Mouse (Mus musculus) embryonic facial prominence, embryonic 14.5 days (tissue): ENCODE measurements around the gene I830077J02Rik. TPM values are rescaled to one million over a fixed set of nuclear protein-coding genes. Genes with fewer than 3 reads are reported as not detected.

Experiments used
- ATAC-seq: fragments of 200-750 bp; cut with Nextera tagmentation; 2 replicates; pipeline ENCODE4 v1.8.0; 2017; ENCODE audit warnings: low read depth, moderate number of reproducible peaks, moderate TSS enrichment
- DNase-seq: peaks from one replicate; pipeline ENCODE4 v3.0.0-alpha.2; 2015; ENCODE audit warnings: low spot score
- H3K27ac ChIP-seq: fragments of 300-500 bp; sonication (generic); replicated peaks from 2 replicates; pipeline ENCODE4 v1.5.1; 2014; ENCODE audit warnings: low read depth, mild to moderate bottlenecking, low read length, moderate library complexity
- H3K27me3 ChIP-seq: fragments of 300-500 bp; sonication (generic); replicated peaks from 2 replicates; pipeline ENCODE4 v1.6.1; 2014; ENCODE audit warnings: low read length; ENCODE audit not compliant: control insufficient read depth, insufficient read depth
- H3K36me3 ChIP-seq: fragments of 300-500 bp; sonication (generic); 2 replicates; pipeline ENCODE4 v1.6.1; 2014; ENCODE audit warnings: low read length, mixed read lengths; ENCODE audit not compliant: control insufficient read depth, insufficient read depth
- H3K4me1 ChIP-seq: fragments of 300-500 bp; sonication (generic); 2 replicates; pipeline ENCODE4 v1.6.1; 2014; ENCODE audit warnings: antibody characterized with exemption, low read length; ENCODE audit not compliant: control insufficient read depth, insufficient read depth
- H3K4me2 ChIP-seq: fragments of 300-500 bp; sonication (generic); 2 replicates; pipeline ENCODE4 v1.6.1; 2014; ENCODE audit warnings: low read depth, mild to moderate bottlenecking, low read length, moderate library complexity, mixed read lengths
- H3K4me3 ChIP-seq: fragments of 300-500 bp; sonication (generic); 2 replicates; pipeline ENCODE4 v1.5.1; 2014; ENCODE audit warnings: low read depth, mild to moderate bottlenecking, low read length
- H3K9ac ChIP-seq: fragments of 300-500 bp; sonication (generic); 2 replicates; pipeline ENCODE4 v1.6.1; 2014; ENCODE audit warnings: low read depth, mild to moderate bottlenecking, low read length, moderate library complexity, mixed read lengths
- H3K9me3 ChIP-seq: fragments of 300-500 bp; sonication (generic); 2 replicates; pipeline ENCODE4 v1.6.1; 2016; ENCODE audit warnings: low read length; ENCODE audit not compliant: control insufficient read depth
- WGBS: fragments of 180-500 bp; shearing (Covaris S2); extraction: QIAGEN DNeasy Blood & Tissue Kit; methylation state at CpG from one replicate; pipeline ENCODE4 v1.1.7; 2014; 5-methylcytosine and 5-hydroxymethylcytosine counted together
- polyA plus RNA-seq: library from polyadenylated mRNA; unstranded; fragments of >200 nt; fragmentation: Nextera tagmentation; extraction: Ambion mirVana; gene quantifications from 2 replicates; pipeline ENCODE4 v1.2.1, GENCODE M21; 2014

I830077J02Rik gene
- polyA plus RNA-seq, 1 experiment from 2014 or later = 0.70 TPM

GRCm38 (mm10) chr3:105892572-105893495 lies 39.6 kb downstream of the I830077J02Rik start:
- 74% methylated on average over 19 of the region's 19 CpGs for WGBS
- H3K27ac ChIP-seq = no peak overlapping the region; the same call in 1 of the 2 replicates
- DNase-seq = peak; percentile 43

DNA sequence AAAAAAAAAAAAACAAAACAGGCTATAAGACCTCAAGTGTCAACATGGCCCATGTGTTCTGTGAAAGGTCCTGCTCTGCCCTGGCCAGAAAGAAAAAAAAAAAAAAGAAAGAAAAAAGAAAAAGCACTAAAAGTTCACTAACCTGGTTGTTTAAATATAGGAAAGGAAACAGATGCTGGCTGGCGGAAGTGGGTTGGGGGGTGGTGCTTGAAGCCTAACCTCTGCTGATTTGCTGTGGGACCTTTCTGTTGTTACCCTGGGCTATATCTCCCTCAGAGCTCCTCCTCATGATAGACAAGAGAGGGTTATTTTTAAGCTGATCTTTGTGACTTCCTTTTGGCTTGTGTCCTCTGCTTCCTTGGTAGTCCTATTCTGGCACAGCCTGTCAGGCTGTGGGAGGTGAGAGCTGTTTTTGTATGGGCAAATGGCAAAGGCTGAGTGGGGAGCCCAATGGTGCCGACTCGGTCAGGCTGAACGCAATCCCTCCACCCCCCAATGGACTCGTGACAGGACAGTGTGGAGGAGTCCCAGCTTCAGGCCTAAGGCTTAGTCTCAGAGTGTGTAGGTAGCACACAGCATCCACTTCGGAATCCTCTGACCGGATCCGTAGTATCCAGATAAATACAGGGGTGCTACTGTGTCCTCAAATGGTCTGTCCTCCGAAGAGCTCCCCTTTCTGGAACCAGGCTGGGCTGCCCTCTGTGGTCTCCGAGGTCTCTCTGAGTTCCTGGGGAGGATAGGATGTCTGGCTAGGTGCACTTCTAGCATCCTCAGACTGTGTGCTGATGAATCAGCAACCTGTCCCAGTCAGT lies 40.5 kb downstream of the I830077J02Rik start:
- Histone ChIP-seq H3K36me3 (no peaks in the 10 kb centered on the region), H3K4me1 (peaks cover 21% of the 10 kb centered on the region), H3K4me2 (no peak overlapping the region), H3K9me3 (no peaks in the 10 kb centered on the region), H3K27me3 (no peaks in the 10 kb centered on the region), H3K4me3 (no peak overlapping the region), H3K27ac (no peak overlapping the region), H3K9ac (no peak overlapping the region)
- WGBS = 81% methylated on average over 10 of the region's 10 CpGs
- DNase-seq (no peak), ATAC-seq (no peak)

More at GRCm38 (mm10) chr3:105892572-105893495, 39.6 kb downstream of the I830077J02Rik start:
- Histone ChIP-seq H3K4me3 (no peak overlapping the region), H3K27me3 (no peaks in the 10 kb centered on the region), H3K4me1 (peaks cover 21% of the 10 kb centered on the region), H3K9ac (no peak overlapping the region), H3K36me3 (no peaks in the 10 kb centered on the region), H3K4me2 (no peak overlapping the region), H3K9me3 (no peaks in the 10 kb centered on the region)
- no peak for ATAC-seq

DNA sequence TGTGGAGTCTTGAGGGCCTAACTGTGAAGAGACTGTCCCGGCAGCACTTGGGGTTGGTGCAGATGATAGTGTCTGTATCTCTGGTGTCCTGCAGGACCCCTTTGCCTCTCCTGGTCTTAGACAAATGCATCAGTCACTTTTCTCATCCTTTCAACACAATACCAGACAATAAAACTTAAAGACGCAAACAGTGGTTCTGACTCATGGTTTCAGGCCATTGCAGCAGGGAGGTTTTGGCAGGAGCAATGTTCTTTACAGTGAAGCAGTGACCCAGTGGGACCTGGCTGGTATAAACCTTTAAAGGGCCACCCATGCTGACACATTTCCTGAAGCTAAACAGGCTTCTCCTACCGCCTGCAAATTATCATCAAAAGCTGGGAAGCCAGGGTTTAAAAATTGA lies 41.3 kb downstream of the I830077J02Rik start:
- ATAC-seq = no peak
- Histone ChIP-seq H3K27me3 (no peaks in the 10 kb centered on the region), H3K36me3 (no peaks in the 10 kb centered on the region), H3K9ac (no peak overlapping the region), H3K27ac (no peak overlapping the region), H3K4me2 (no peak overlapping the region), H3K9me3 (no peaks in the 10 kb centered on the region), H3K4me3 (no peak overlapping the region), H3K4me1 (peaks cover 21% of the 10 kb centered on the region)
- DNase-seq = no peak
- 71% methylated on average over 3 of the region's 3 CpGs for WGBS

DNA sequence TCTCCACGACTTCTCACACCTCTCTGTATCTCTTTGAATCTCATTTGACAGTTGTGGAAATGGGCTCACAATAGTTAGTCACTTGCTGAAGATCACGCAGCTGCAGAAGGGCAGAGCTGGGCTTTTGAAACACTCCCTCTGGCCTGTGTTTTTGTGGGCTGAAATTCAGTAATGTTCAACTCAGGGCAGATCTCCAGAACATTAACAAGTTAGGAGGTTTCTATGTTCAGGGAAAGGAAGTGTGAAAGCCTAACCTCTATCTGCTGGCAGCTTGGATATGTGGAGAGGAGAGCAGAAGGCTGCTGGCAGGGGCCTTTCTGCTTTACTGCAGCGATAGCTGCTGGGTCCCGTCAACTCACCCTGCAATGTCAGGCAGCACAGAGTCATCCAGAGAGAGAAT lies 42.2 kb downstream of the I830077J02Rik start:
- no peaks in the 10 kb centered on the region for H3K27me3 ChIP-seq
- no peak overlapping the region for H3K27ac ChIP-seq
- H3K9me3 ChIP-seq = no peaks in the 10 kb centered on the region
- 66% methylated on average over 4 of the region's 4 CpGs for WGBS
- H3K4me3 ChIP-seq = no peak overlapping the region
- no peak overlapping the region for H3K4me2 ChIP-seq
- peaks cover 18% of the 10 kb centered on the region for H3K4me1 ChIP-seq
- no peaks in the 10 kb centered on the region for H3K36me3 ChIP-seq
- DNase-seq (no peak), ATAC-seq (no peak)
- no peak overlapping the region for H3K9ac ChIP-seq

- peaks cover 5% of the 10 kb centered on the region for H3K4me1 ChIP-seq
- no peak for DNase-seq
- no peaks in the 10 kb centered on the region for H3K9me3 ChIP-seq
- no peaks in the 10 kb centered on the region for H3K36me3 ChIP-seq
- 76% methylated on average over 3 of the region's 3 CpGs for WGBS
- H3K4me3 ChIP-seq = no peak overlapping the region
- ATAC-seq = no peak
- no peak overlapping the region for H3K27ac ChIP-seq
- no peak overlapping the region for H3K4me2 ChIP-seq
- no peak overlapping the region for H3K9ac ChIP-seq
- H3K27me3 ChIP-seq = no peaks in the 10 kb centered on the region
Measured at GRCm38 (mm10) chr3:105888961-105889360, 43.5 kb downstream of the I830077J02Rik start.

DNA sequence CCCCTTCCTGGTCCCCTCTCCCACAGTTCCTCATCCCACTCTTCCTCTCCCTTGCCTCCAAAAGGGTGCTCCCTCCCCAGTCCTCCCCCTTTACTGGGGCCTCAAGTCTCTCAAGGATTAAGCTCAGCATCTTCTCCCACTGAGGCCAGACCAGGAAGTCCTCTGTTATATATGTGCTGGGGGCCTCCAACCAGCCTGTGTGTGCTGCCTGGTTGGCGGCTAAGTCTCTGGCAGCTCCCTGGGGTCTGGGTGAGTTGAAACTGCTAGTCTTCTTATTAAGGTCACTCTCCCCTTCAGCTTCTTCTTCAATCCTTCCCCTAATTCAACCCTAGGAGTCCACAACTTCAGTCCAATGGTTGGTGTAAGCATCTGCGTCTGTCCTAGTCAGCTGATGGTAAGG lies 49.4 kb downstream of the I830077J02Rik start:
- no peaks in the 10 kb centered on the region for H3K36me3 ChIP-seq
- no peak for ATAC-seq
- H3K27me3 ChIP-seq = no peaks in the 10 kb centered on the region
- no peaks in the 10 kb centered on the region for H3K9me3 ChIP-seq
- H3K4me2 ChIP-seq = no peak overlapping the region
- no peaks in the 10 kb centered on the region for H3K4me1 ChIP-seq
- 93% methylated on average over 2 of the region's 2 CpGs for WGBS
- H3K9ac ChIP-seq = no peak overlapping the region
- H3K27ac ChIP-seq = no peak overlapping the region
- no peak for DNase-seq
- no peak overlapping the region for H3K4me3 ChIP-seq

DNA sequence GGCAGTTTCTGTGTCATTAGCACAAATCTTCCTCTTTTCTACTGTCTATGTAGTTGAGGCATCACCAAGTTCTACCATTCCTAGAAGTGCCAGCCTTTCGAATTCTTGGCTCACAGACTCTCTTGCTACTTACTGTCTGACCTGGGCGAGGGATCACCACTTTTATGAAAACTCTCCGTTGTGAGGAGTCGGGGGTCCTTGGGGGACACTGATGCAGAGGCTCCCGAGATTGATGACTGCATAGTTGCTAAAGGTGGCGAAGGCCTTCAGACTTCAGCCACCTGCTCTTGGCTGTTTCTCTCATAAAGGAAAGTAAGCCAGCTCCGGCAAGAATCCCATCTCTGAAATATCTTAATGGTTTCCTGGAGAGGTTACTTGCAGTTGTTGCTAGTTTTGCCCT lies 50.4 kb downstream of the I830077J02Rik start:
- WGBS = 91% methylated on average over 7 of the region's 7 CpGs

DNA sequence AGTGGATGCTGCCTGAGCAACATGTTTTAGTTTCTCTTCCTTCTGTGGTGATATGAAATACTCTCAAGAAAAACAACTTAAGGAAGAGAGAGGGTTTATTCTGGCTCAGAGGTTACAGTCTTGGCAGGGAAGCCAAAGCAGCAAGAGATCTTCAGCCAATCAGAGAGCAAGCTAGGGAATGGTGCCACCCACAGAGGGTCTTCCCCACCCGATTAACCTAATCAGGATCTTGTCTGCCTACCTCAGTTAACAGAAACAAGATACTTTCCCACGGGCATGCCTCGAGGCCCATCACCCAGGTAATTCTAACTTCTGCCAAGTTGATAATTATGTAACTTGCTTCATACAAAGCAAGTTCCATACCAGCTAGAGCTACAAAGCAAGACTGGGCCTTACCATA lies 52.0 kb downstream of the I830077J02Rik start:
- Histone ChIP-seq H3K4me3 (no peak overlapping the region), H3K9me3 (no peaks in the 10 kb centered on the region), H3K36me3 (no peaks in the 10 kb centered on the region), H3K27me3 (no peaks in the 10 kb centered on the region), H3K4me2 (no peak overlapping the region), H3K27ac (no peak overlapping the region), H3K4me1 (no peaks in the 10 kb centered on the region), H3K9ac (no peak overlapping the region)
- WGBS = 45% methylated on average over 3 of the region's 3 CpGs
- DNase-seq (peak; percentile 42), ATAC-seq (no peak; the same call in 1 of the 2 replicates)

More for the DNA sequence above, 50.4 kb downstream of the I830077J02Rik start:
- no peak for ATAC-seq
- H3K9ac ChIP-seq = no peak overlapping the region
- no peak for DNase-seq
- no peak overlapping the region for H3K4me2 ChIP-seq
- no peak overlapping the region for H3K4me3 ChIP-seq
- no peaks in the 10 kb centered on the region for H3K9me3 ChIP-seq
- H3K36me3 ChIP-seq = no peaks in the 10 kb centered on the region
- H3K27me3 ChIP-seq = no peaks in the 10 kb centered on the region
- no peaks in the 10 kb centered on the region for H3K4me1 ChIP-seq
- no peak overlapping the region for H3K27ac ChIP-seq
